Comparison of ENCODE assay signal across 8 mouse cellular contexts in genomic region chr1:155006539-155007486, GRCm38 (mm10).
DNase-seq lines count a peak whose midpoint lies in the region; ATAC-seq and TF ChIP-seq lines count a peak whose summit lies in the region.

No protein-coding gene starts in this region.

- intact Hi-C loops in gastrocnemius, adult 2 months (cut with DNase I): loop anchor here (1.0 to 2.0 kb wide), 2 partner anchors 46 to 221 kb away; no protein-coding TSS in a partner anchor

- no peak overlapping the region for H3K27ac ChIP-seq in gastrocnemius, adult 2 months

- no peak overlapping the region for H3K4me3 ChIP-seq in gastrocnemius, adult 2 months

- DNase-seq in WW6 (ENCODE audit: low read depth, low spot score): peak; percentile 70
- DNase-seq in cerebellum, postnatal 4 days (ENCODE audit: low spot score in 2 of 2): peak; percentile 92 to 95
- DNase-seq in gastrocnemius, adult 2 months: peak; percentile 87
- peak; percentile 66 to 96 for DNase-seq in left cerebral cortex, adult 9 months (ENCODE audit: low spot score in 2 of 2)
- DNase-seq in mesoderm, embryonic 11.5 days (ENCODE audit: low read depth, low spot score): peak; percentile 93
- peak; percentile 87 for DNase-seq in right cerebral cortex, postnatal 25 days
- peak; percentile 84 to 85 for DNase-seq in urinary bladder, postnatal 36 days (ENCODE audit: low spot score in 2 of 2)

- ATAC-seq in inflammation-experienced regulatory T-cells, adult 6 months: peak; percentile 96

- no peak for TF ChIP-seq CTCF in gastrocnemius, adult 2 months (IDR thresholded peaks at IDR 0.05)
